Mouse (Mus musculus) regulatory T cell (primary cell): ENCODE results near the gene Pts.

Source experiments
- in situ Hi-C: fragments of 300-600 bp; cut with MboI, MseI; formaldehyde crosslinking; loops from one replicate; pipeline ENCODE4 v1.15.1; 2025; ENCODE audit warnings: high pct_unique_total_duplicates

Gene Pts

DNA sequence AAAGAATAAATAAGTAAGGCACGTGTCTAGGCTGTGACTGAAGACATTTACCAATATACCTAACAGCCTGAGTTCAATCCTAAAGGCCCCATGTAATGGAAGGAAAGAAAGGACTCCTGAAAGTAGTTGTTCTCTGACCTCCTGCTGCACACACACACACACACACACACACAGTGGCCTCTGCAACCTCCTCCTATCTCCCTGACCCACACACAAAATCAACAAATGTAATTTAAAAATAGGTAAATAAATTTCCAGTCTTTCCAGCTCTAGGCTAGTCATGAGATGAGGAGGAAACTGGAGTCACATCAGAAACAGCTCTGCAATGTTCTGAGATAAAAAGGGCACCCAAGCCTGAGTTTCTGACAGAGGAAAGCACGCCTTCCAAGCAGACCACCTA, 34.7 kb downstream of the Pts start:
- in situ Hi-C loops = no loop called here

DNA sequence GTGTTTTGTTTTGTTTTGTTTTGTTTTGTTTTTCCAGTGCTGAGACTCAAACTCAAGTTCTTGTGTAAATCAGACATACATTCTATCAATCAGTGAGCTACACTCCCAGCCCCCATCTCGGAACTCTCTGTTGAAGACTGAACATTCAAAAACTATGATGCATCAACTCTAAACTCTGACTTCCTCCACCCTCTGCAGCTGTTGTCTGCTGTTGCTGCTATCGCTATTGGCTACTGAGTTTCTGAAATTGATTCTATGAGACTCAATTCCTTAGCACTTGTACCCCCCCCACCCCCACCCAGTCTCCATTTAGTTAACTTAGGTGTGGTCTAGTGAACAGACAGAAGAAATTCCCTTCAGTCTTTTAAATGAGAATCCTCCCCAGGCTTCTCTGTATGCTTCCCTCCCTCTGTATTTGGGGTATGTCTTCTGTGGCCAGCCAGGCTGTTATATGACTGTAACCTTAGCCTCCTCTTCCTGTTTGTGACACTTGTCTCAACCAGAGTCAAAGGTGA, 36.9 kb downstream of the Pts start:
- in situ Hi-C loops = no loop called here

DNA sequence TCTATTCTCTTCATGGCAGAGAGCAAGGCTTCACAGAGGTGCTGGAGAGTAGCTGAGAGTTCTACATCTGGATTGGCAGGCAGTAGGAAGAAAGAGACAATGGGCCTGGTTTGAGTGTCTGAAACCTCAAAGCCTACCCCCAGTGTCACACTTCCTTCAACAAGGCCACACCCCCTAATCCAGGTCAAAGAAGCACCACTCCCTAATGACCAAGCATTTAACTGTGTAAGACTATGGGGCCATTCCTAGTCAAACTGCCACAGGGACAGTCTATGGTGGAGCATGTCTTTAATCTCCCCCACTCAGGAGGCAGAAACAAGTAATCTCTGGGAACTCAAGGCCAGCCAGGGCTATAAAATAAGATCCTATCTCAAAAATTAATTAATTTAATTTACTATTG, 37.7 kb downstream of the Pts start:
- in situ Hi-C loops = no loop called here

DNA sequence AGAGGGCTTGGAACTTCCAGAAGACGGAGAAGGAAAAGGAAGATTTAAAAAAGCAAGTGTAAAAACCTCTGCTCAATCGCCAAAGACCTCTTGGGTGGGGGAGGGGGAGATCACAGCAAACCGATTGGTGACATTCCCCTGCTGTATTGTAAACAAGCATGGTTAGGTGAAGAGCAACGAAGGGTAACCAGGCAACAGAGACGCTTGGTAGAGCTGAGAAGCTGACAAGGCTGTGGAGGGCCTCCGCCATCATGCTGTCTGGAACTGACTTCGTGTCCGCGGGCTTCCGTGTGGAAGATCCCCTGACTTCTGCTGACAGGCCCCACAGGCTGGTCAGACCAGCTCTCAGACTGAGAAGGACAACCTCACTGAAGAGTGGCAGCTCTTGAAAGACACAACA, 43.0 kb downstream of the Pts start:
- in situ Hi-C loops = no loop called here

- in situ Hi-C loops = no loop called here
Observed at GRCm38 (mm10) chr9:50482743-50483142, 45.8 kb downstream of the Pts start.

DNA sequence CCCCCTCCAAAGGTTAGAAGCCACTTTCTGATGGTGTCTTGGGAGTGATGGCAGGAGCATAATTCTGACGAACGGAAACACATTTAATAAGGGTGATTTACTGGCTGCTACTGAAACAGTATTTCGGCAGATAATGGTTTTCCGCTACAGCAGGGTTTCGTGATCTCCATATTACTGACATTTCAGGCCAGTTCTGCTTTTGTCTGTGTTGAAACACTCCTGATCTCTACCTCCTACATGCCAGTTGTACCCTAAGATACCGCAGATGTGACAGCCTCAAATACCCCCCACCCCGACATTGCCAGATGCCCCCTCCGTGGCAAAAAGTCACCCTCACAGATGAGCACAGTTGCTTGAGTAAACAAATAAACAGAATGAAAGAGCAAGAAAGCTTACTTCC, 49.0 kb downstream of the Pts start:
- in situ Hi-C loops = no loop called here

GRCm38 (mm10) chr9:50478826-50479225, 49.7 kb downstream of the Pts start:
- in situ Hi-C loops = no loop called here

GRCm38 (mm10) chr9:50477270-50477669, 51.3 kb downstream of the Pts start:
- in situ Hi-C loops = no loop called here

DNA sequence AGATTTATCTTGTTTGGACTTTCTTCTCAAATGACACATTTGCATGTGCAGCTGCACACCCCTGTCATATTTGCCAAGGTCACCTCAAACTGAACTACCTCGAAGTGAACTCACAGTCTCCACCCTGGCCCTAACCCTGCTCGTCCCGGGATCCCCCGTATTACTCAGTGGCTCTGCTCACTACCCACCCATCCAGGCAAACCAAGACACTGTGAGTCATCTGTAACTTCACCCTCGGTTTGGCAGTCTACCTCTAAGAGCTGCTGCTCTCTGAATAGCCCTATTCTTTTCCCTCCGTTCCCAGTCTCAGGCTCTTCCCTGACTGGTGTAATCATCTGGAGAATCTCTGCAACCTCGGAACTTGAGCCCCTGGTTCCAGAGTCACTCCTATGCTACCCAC, 51.9 kb downstream of the Pts start:
- in situ Hi-C loops = no loop called here

GRCm38 (mm10) chr9:50475745-50476144, 52.8 kb downstream of the Pts start:
- in situ Hi-C loops = no loop called here

DNA sequence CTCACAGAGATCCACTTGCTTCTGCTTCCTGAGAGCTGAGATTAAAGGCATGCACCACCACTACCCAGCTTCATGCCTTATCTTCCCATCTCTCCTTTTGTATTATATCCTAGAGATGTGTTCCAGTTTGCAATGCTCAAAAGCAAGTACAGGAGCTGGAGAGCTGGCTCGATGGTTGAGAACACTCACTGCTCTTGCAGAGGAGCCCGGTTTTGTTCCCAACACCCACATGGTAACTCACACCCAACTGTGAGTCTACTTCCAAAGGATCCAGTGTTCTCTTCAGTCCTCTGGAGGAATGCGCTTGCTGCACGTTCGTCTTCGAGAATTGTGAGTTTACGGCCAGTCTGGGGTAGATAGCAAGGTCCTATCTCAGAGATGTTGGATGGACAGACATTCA, 53.2 kb downstream of the Pts start:
- in situ Hi-C loops = no loop called here
